Mouse (Mus musculus) hematopoietic stem cell, adult 5-6 weeks (primary cell): ENCODE results near the gene Zbtb25. TPM values are rescaled to one million over a fixed set of nuclear protein-coding genes. Genes with fewer than 3 reads are reported as not detected.

Source experiments
- ATAC-seq, 2 experiments: fragments of 125-278 bp in 1 of 2; replicated peaks in 1 of 2; 2 replicates each; pipeline ENCODE4 v1.8.0; 2016 to 2017; ENCODE audit warnings: inconsistent platforms in 2 of 2, mild to moderate bottlenecking in 2 of 2, moderate number of reproducible peaks in 2 of 2, low read depth in 1 of 2, moderate TSS enrichment in 1 of 2; ENCODE audit not compliant: low FRiP score in 2 of 2, poor library complexity in 2 of 2, severe bottlenecking in 2 of 2, insufficient read depth in 1 of 2, low TSS enrichment in 1 of 2
- total RNA-seq: library from RNA; stranded (forward); fragments of 172-1452, 232-1000 nt; gene quantifications from 2 replicates; pipeline ENCODE4 v1.2.3, GENCODE M21; 2017

The Zbtb25 gene
- total RNA-seq, 1 experiment from 2014 or later = 22.9 TPM

- no peak for ATAC-seq
These were observed 15.9 kb upstream of the Zbtb25 start for GRCm38 (mm10) chr12:76385342-76385741.

DNA sequence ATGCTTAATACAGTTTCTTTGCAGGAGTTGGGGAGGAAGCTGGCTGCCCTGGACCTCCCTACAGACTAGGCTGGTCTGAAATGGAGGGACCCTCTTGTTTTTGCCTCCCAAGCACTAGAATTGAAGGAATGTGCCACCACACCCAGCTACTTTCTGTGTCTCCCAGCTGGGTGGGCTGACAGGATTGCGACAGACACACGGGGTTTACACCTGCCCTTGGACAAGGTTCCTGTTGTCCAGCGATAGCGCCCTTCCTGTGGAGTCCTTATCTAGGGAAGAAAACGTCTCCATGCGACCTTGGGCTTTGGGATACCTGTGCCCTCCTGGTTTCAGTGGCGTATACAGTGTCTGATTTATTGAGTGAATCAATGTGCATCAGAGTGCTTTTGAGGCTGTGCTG, 10.7 kb upstream of the Zbtb25 start:
- ATAC-seq = no peak

GRCm38 (mm10) chr12:76378556-76378955, 9.2 kb upstream of the Zbtb25 start:
- ATAC-seq = no peak

DNA sequence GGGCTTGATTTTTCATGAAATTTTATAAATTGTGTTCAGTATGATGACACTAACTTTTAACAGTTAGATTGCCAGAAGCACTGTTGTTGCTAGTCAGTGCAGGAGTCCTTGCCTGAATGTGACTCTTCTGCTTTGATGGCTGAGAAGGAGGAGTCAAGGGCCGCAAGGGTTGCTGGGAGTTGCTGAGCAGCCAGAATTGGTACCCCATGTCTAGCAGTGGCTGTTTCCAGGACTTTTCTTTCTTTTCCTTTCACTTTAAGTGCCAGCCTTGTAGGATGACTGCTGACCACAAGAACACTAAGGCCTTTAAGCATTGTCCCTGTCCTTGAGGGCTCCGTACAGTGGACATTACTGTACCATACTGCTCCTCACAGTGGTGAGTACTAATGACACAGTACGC, 8.3 kb upstream of the Zbtb25 start:
- no peak for ATAC-seq

DNA sequence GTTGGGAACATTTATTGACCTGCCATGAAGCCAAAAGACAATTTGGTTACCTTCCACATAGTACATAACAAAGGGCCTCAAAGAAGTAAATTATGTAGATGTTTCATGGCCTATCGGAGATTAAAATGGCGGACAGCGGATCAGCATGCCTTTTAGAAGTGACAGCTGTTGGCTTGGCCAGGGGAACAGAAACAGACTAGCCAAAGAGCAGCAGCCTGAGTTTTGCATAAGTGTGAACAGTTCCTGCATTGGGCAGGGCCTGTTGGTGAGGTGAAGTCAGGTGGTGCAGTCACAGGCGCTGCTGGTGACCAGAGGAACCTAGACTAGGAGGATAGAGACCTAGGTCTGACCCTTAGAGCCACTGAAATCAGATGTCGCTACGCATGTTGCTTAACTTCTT, 7.7 kb upstream of the Zbtb25 start:
- peak in 1 of 2 experiments; percentile 46; a peak in 1 of 4 replicates for ATAC-seq

DNA sequence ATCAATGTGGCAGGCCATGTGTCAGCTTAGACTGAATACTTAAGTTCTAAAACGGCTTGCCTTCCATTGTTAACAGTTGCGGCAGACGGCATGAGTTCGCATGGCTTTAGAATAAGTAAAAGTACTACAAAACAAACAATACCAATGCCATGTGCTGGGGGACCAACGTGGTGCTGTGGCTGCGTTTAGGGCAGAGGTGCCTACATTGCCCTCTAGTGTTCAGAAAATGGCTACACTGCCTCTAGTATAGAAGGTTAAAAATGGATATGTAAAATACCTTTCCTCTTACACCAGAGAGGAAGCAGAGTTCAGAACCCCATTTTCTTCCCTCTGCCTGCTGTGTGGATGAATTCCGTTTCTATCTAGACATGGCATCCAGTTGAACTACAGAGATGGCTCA, 7.2 kb upstream of the Zbtb25 start:
- ATAC-seq = peak; percentile 70 to 76

- no peak for ATAC-seq
These were observed 6.1 kb upstream of the Zbtb25 start for GRCm38 (mm10) chr12:76375506-76375905.

DNA sequence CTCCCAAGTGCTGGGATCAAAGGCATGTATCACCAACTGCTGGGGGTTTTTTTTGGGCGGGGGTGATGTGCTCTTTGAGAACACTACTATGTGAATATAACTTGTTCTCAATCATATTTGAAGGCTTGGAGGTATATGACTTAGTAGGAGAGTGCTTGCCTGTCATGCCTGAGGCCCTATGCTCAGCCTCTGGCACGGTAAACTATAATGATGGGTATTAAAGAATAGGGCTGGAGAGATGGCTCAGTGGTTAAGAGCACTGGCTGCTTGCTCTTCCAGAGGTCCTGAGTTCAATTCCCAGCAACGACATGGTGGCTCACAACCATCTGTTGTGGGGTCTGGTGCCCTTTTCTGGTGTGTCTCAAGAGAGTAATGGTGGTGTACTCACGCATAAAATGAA, 5.5 kb upstream of the Zbtb25 start:
- no peak for ATAC-seq

- no peak for ATAC-seq
These were observed 4.6 kb upstream of the Zbtb25 start for GRCm38 (mm10) chr12:76373991-76374390.

- ATAC-seq = no peak
These were observed 3.7 kb upstream of the Zbtb25 start for GRCm38 (mm10) chr12:76372881-76373818.

DNA sequence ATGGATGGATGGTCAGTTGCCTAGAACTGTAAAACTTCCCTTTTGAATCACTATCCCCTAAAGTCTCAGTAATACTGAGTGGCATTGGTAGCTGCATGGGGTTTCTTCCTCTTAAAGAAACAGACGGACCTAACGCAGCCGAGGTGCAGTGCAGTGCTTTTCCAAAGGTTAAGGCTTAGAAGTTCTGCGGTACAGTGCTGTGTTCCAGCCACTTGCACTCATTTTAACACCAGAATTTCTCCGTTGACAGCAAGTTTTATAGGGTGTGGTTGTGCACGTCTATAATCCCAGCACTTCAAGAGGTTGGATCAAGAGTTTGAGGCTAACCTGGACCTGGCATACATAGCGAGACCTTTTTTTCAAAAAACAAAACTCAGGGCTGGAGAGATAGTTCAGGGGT, 2.6 kb upstream of the Zbtb25 start:
- ATAC-seq = no peak

- ATAC-seq = 0 out of 4 replicates have a peak, but pooled peaks of 1 of the 2 experiments have one; percentile 14
These were observed 1.6 kb upstream of the Zbtb25 start for GRCm38 (mm10) chr12:76370831-76371571.

DNA sequence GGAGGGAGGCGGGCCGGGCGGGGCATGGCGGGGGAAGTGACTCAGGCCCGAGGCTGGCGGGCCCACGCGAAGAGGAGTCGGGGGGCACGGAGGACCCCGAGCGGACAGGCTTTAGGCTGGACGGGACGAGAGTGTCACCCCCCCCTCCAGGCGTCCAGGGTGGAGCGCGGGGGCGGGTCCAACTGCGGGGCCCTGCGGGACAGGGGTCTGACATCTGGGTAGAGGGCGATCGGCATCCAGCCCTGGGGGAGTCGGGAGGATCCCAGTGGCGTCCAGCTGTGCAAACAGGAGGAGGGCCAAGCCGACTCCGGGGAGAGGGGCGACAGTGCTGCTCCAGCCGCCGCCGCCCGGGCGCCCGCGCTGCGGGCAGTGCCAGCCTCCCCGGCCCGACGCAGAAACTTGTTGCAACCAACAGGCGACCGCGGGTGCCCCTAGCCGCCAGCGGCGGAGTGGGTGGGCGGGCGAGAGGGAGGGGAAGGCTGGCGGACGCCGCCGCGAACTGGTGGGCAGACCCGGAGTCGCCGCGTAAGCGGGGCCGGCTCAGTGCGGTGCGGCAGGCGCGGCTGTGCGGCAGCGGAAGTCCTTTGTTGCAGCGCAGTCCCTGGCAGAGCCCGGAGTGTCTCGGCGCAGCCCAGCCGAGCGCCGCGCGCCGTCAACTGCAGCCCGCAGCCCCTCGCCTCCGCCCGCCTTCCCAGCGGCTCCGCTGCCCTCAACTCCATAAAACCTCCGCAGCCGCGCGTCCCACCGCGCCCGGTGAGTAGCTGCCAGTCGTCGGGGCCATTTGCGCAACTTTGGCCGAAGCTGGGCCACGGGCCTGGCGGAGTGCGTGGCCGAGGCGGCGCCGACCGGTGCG, 802 bp upstream of the Zbtb25 start, which contains the start of gene Zbtb1:
Gene Zbtb1, plus strand, starts transcription at position 289 of the 853 bp plus-strand sequence.
- ATAC-seq = peak; percentile 14 to 33; a peak in 1 of 4 replicates

DNA sequence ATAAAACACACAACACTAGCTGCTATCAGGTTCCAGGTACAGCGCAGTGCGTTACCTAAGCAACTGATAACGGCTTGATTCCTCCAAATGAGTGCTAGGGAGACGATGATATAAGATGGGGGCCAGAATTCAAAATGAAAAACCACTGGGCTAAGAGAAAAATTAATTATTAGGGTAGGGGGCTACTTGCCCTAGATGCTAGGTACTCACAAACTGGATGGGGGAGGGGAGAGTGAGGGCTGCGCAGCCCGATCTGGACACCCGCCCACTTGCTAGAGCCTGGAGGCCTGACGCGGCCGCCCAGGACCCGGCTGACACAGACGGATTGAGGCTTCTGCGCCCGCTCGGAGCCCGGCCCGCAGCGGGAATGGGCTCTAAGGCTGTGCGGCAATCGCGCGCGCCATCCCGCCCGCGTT, 604 bp downstream of the Zbtb25 start:
- no peak for ATAC-seq

- ATAC-seq = no peak
These were observed 1.1 kb downstream of the Zbtb25 start for GRCm38 (mm10) chr12:76368201-76368789.

DNA sequence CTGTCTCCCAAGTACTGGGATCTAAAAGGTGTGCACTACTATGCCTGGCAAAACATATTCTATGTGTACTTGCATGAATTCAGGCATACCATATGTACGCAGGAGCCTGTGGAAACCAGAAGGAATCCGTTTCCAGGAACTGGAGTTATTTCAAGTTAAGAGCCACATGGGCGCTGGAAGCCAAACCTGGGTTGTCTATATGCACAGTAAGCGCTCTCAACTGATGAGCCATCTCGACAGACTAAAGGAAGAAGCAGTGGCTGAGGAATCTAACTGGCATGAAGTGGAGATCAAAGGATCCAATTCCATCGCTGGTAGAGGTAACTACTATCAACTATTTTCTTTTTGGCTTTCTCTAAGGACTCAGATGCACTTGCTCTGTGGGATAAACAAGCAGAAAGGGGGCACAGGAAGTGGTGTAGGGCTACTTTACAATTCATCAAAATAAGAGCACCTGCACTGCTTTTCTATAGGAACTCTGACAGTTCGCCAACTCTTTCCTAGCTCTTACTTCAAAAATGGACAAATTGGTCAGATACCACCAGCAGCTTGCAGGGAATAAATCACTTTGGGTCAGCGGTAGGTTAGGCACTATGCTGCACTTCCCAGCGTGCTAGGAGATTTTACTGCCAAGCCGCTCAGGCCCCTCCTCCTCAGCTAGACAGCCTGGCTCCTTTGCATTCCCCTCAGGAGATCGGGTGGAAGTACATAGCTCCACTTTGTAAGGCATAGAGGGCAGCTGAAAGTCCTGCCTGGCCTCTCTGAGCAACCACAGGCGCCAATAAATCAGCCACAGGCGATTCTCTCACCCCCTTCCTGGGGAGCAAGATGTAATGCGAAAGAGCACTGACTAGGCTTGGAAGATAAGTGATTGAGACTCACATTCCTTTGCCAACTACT, 2.1 kb downstream of the Zbtb25 start:
- ATAC-seq = 0 out of 4 replicates have a peak, but pooled peaks of 1 of the 2 experiments have one; percentile 12
